Mouse (Mus musculus): ENCODE data around the gene Gsg1l.

DNA sequence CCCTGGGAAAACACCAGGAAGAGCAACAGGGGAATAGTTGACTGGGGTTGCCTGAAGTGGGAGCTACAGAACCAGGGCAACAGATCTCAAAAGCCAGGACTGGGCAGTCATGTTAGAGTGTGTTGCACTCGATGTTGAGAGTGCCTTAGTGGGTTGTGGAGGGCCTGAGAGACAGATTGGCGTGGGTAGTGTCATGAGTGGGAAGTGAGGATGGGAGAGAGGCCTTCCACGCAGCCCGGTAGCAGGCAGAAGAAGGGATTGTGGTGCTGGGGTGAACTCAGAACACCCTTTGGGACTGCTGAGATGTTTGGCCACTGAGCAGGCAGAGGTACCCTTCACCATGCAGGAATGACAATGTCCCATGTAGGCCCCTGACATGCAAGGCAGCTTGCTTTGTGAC lies 185.2 kb downstream of the Gsg1l start:
- TF ChIP-seq CTCF (IDR thresholded peaks at IDR 0.05; ENCODE audit: low read depth) (no peak), EP300 (IDR thresholded peaks at IDR 0.05; ENCODE audit: low read depth) (no peak)
